Mouse (Mus musculus): ENCODE results near the gene Pfdn6. TPM values are rescaled to one million over a fixed set of nuclear protein-coding genes. Genes with fewer than 3 reads are reported as not detected.
"Not testable (repeated sequence)": the region's sequence is repeated elsewhere in the genome, so short reads cannot be mapped to it uniquely, and the experiment has no call there.

Pfdn6 gene
- polyA plus RNA-seq, 1 experiment from 2014 or later: 147 TPM

DNA sequence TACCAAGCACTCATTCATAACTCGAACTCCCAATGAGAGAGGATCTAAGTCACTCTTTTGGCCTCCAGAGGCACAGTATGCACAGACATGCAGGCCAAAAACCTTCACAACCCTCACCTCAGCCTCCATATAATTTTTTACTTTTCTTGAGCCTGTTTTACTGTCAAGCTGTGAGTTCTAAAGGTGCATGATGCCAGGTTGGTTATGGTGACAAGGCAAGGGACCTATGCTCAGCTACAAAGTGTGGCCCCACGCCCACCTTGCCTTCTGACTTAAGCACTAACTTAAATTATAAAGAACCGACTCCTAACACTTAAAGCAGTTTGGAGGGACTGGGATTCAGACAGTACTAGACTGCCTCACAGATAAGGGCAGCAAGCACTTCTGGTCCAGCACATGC lies 13.2 kb upstream of the Pfdn6 start:
- no peak for TF ChIP-seq CTCF (IDR thresholded peaks at IDR 0.05; ENCODE audit: low read depth)
- no peaks in the 10 kb centered on the region for H3K9me3 ChIP-seq (replicated peaks; ENCODE audit: low read length)
- H3K36me3 ChIP-seq (ENCODE audit: insufficient read depth, low read length): peaks cover 23% of the 10 kb centered on the region; the same call in 1 of the 2 replicates
- DNase-seq (ENCODE audit: low spot score): no peak
- H3K4me2 ChIP-seq (ENCODE audit: low read length): no peak overlapping the region
- ATAC-seq (replicated peaks; ENCODE audit: low FRiP score, low read depth): no peak
- no peak overlapping the region for H3K4me3 ChIP-seq (replicated peaks; ENCODE audit: low read depth, low read length)
- peak overlapping the region; percentile 35; the same call in 1 of the 2 replicates for H3K9ac ChIP-seq (ENCODE audit: low read depth, low read length)
- H3K27me3 ChIP-seq (ENCODE audit: insufficient read depth, low read length): no peaks in the 10 kb centered on the region
- no peak overlapping the region for H3K27ac ChIP-seq
- H3K4me1 ChIP-seq (replicated peaks; ENCODE audit: insufficient read depth, low read length): peaks cover 29% of the 10 kb centered on the region
- WGBS: 78% methylated on average over 3 of the region's 3 CpGs

GRCm38 (mm10) chr17:33952879-33953278 lies 12.7 kb upstream of the Pfdn6 start:
- TF ChIP-seq CTCF (IDR thresholded peaks at IDR 0.05; ENCODE audit: low read depth): no peak
- Histone ChIP-seq H3K4me2 (ENCODE audit: low read length) (no peak overlapping the region), H3K9me3 (replicated peaks; ENCODE audit: low read length) (no peaks in the 10 kb centered on the region), H3K27ac (no peak overlapping the region), H3K9ac (ENCODE audit: low read depth, low read length) (0 out of 2 replicates have a peak overlapping the region, but pooled peaks have one; percentile 35), H3K4me1 (replicated peaks; ENCODE audit: insufficient read depth, low read length) (peaks cover 29% of the 10 kb centered on the region), H3K27me3 (ENCODE audit: insufficient read depth, low read length) (no peaks in the 10 kb centered on the region), H3K36me3 (ENCODE audit: insufficient read depth, low read length) (peaks cover 25% of the 10 kb centered on the region; the same call in 1 of the 2 replicates), H3K4me3 (replicated peaks; ENCODE audit: low read depth, low read length) (no peak overlapping the region)
- DNase-seq (ENCODE audit: low spot score): no peak
- 82% methylated on average over 4 of the region's 4 CpGs for WGBS
- ATAC-seq (replicated peaks; ENCODE audit: low FRiP score, low read depth): no peak

- DNase-seq (ENCODE audit: low spot score); H3K27me3 ChIP-seq (ENCODE audit: insufficient read depth, low read length); ATAC-seq (replicated peaks; ENCODE audit: low FRiP score, low read depth); H3K9ac ChIP-seq (ENCODE audit: low read depth, low read length); H3K9me3 ChIP-seq (replicated peaks; ENCODE audit: low read length): not testable (repeated sequence)
- 65% methylated on average over 13 of the region's 13 CpGs for WGBS
- peaks cover 29% of the 10 kb centered on the region for H3K4me1 ChIP-seq (replicated peaks; ENCODE audit: insufficient read depth, low read length)
- 0 out of 2 replicates have a peak overlapping the region, but pooled peaks have one; percentile 43 for H3K4me3 ChIP-seq (replicated peaks; ENCODE audit: low read depth, low read length)
- H3K27ac ChIP-seq: peak overlapping the region; percentile 89; the same call in 1 of the 2 replicates
- peak overlapping the region; percentile 86; the same call in 1 of the 2 replicates for H3K4me2 ChIP-seq (ENCODE audit: low read length)
- H3K36me3 ChIP-seq (ENCODE audit: insufficient read depth, low read length): peaks cover 25% of the 10 kb centered on the region; the same call in 1 of the 2 replicates
These were observed 11.9 kb upstream of the Pfdn6 start for GRCm38 (mm10) chr17:33952015-33952414.

DNA sequence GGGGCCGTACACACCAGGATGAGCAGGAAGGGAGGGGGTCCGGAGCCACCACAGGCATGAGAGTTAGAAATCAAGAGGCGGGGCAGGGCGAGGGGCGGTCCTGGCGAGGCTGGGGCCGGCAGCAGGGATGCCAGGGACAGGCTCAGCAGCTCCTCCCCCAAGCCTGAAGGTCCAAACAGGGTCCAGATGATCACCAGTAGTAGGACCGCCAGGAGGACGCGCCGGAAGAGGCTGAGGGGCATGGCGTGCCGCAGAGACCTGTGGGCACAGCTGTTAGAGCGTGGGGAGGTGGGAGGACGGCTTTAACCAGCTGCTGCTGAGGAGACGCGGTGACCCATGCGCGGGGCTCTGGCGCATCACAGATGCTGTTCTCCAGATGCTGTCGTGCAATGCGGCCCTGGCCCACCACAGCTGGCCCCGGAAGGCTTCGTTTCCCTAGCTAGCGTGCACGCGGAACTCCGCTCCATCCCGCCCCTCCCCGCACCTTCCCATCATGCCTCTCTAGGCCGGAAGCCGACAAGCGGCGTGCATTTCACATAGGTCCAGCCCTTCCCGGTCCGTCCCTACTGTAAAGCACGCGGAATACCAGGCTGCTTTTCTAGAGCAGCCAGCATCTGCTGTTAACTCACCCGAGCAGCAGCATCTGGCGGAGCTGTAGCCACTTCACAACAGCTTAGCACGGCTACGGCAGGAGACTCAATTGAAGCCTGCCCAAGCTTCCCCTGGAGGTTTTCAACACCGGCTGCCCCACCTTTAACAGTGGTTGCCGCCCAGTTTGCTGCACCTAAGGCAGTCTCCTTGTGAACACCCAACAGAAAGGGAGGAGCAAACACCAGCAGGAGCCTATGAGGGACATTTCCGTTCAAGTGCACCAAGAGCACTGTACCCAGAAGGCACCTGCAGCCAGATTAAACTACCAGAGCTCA lies 11.1 kb upstream of the Pfdn6 start, which contains the start of gene B3galt4:
TSS of gene B3galt4 (minus strand) at position 468 of the 926 bp plus-strand sequence.
- 1% methylated on average over 45 of the region's 45 CpGs for WGBS
- H3K9me3 ChIP-seq (replicated peaks; ENCODE audit: low read length): no peaks in the 10 kb centered on the region
- peaks cover 29% of the 10 kb centered on the region for H3K4me1 ChIP-seq (replicated peaks; ENCODE audit: insufficient read depth, low read length)
- peak within 1 kb of the TSS; percentile 89 for H3K27ac ChIP-seq
- 0 out of 2 replicates have a peak, but pooled peaks have one; percentile 11 for TF ChIP-seq CTCF (IDR thresholded peaks at IDR 0.05; ENCODE audit: low read depth)
- ATAC-seq (replicated peaks; ENCODE audit: low FRiP score, low read depth): peak; percentile 77
- peak within 1 kb of the TSS; percentile 66 for H3K9ac ChIP-seq (ENCODE audit: low read depth, low read length)
- peak within 1 kb of the TSS; percentile 43 for H3K4me3 ChIP-seq (replicated peaks; ENCODE audit: low read depth, low read length)
- DNase-seq (ENCODE audit: low spot score): peak; percentile 93
- H3K27me3 ChIP-seq (ENCODE audit: insufficient read depth, low read length): no peaks in the 10 kb centered on the region
- peak within 1 kb of the TSS; percentile 86 for H3K4me2 ChIP-seq (ENCODE audit: low read length)
- H3K36me3 ChIP-seq (ENCODE audit: insufficient read depth, low read length): peaks cover 25% of the 10 kb centered on the region; the same call in 1 of the 2 replicates

DNA sequence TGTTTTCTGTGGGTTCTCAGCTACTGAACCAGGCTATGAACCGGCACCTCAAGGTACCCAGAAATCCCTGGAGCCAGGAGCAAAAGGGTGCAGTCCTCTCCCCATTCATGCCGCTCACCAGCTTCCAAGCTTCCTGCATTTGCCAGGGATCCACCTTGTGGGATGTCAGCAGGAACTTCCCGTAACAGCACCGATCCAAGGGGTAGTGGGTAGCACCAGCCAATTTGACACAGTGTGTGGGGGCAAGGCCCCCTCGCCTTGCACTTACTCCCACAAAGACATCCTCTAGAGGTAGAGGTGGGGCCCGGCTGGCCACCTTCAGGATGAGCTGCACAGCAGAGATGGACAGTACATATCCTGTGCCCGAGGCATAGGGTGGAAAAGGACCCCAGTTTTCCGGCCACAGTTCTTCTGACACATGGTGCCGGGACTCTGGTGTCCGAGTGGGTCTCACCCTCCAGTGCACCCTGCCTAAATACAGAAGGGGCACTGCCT lies 10.0 kb upstream of the Pfdn6 start:
- ATAC-seq (replicated peaks; ENCODE audit: low FRiP score, low read depth) (no peak), DNase-seq (ENCODE audit: low spot score) (no peak)
- H3K9me3 ChIP-seq (replicated peaks; ENCODE audit: low read length): no peaks in the 10 kb centered on the region
- peaks cover 25% of the 10 kb centered on the region; the same call in 1 of the 2 replicates for H3K36me3 ChIP-seq (ENCODE audit: insufficient read depth, low read length)
- peak overlapping the region; percentile 89; the same call in 1 of the 2 replicates for H3K27ac ChIP-seq
- H3K4me1 ChIP-seq (replicated peaks; ENCODE audit: insufficient read depth, low read length): peaks cover 29% of the 10 kb centered on the region
- peak overlapping the region; percentile 86 for H3K4me2 ChIP-seq (ENCODE audit: low read length)
- TF ChIP-seq CTCF (IDR thresholded peaks at IDR 0.05; ENCODE audit: low read depth): no peak
- H3K9ac ChIP-seq (ENCODE audit: low read depth, low read length): peak overlapping the region; percentile 66
- peak overlapping the region; percentile 43 for H3K4me3 ChIP-seq (replicated peaks; ENCODE audit: low read depth, low read length)
- no peaks in the 10 kb centered on the region for H3K27me3 ChIP-seq (ENCODE audit: insufficient read depth, low read length)
- 70% methylated on average over 10 of the region's 10 CpGs for WGBS

GRCm38 (mm10) chr17:33948905-33949537 lies 8.9 kb upstream of the Pfdn6 start:
- H3K4me2 ChIP-seq (ENCODE audit: low read length): no peak overlapping the region

More at GRCm38 (mm10) chr17:33948905-33949537, 8.9 kb upstream of the Pfdn6 start:
- Histone ChIP-seq H3K9me3 (replicated peaks; ENCODE audit: low read length) (no peaks in the 10 kb centered on the region), H3K27ac (no peak overlapping the region), H3K4me1 (replicated peaks; ENCODE audit: insufficient read depth, low read length) (peaks cover 22% of the 10 kb centered on the region), H3K9ac (ENCODE audit: low read depth, low read length) (no peak overlapping the region), H3K27me3 (ENCODE audit: insufficient read depth, low read length) (no peaks in the 10 kb centered on the region), H3K4me3 (replicated peaks; ENCODE audit: low read depth, low read length) (no peak overlapping the region), H3K36me3 (ENCODE audit: insufficient read depth, low read length) (peaks cover 28% of the 10 kb centered on the region; the same call in 1 of the 2 replicates)
- WGBS: 91% methylated on average over 19 of the region's 19 CpGs
- no peak for DNase-seq (ENCODE audit: low spot score)
- no peak for ATAC-seq (replicated peaks; ENCODE audit: low FRiP score, low read depth)
- no peak for TF ChIP-seq CTCF (IDR thresholded peaks at IDR 0.05; ENCODE audit: low read depth)
